ENCODE assay signal across 8 mouse cellular contexts in the genomic region with DNA sequence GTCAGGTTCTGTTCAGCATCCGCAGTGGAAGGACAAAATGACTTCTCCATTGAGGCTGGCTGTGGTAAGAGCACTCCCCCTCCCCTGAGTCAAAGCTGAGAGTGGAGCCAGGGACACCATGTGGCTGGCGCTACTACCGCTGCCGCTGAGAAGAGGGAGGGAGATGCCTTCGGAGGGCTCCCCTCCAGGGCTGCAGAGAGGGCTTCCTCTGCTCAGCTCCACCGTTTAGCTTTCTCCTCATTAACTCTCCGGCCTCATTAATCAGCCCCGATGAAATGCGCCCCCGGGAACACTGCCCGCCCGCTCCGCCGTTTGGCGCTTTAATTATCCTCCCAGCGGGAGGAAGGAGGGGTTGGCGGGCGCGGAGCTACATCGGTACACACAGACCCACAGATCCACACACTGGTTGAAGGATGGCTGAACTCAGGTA. TPM values are rescaled to one million over a fixed set of nuclear protein-coding genes. Genes with fewer than 3 reads are reported as not detected.
A peak's percentile ranks its signal among the peaks of the same experiment; 100 is the strongest.
DNase-seq lines count a peak whose midpoint lies in the region; ATAC-seq lines count a peak whose summit lies in the region.

No protein-coding gene starts in this region.

- peak overlapping the region; percentile 49; the same call in 1 of the 2 replicates for H3K9ac ChIP-seq in neural tube, embryonic 13.5 days

- peaks cover 84% of the 10 kb centered on the region for H3K27me3 ChIP-seq in neural tube, embryonic 13.5 days

- under 1% methylated on average over 17 of the region's 20 CpGs for WGBS in neural tube, embryonic 13.5 days

- H3K9me3 ChIP-seq in neural tube, embryonic 13.5 days, result no peaks in the 10 kb centered on the region

- peaks cover 96% of the 10 kb centered on the region for H3K4me1 ChIP-seq in neural tube, embryonic 13.5 days (replicated peaks)

- peak; percentile 79 for ATAC-seq in neural tube, embryonic 13.5 days (ENCODE audit: low read depth)

- peak overlapping the region; percentile 94 for H3K27ac ChIP-seq in neural tube, embryonic 13.5 days (replicated peaks)

- H3K4me3 ChIP-seq in neural tube, embryonic 13.5 days, result peak overlapping the region; percentile 22

- DNase-seq in layer of hippocampus, adult 11-12 months (ENCODE audit: low spot score), result peak; percentile 53
- no peak for DNase-seq in layer of hippocampus, adult 9-10 months (ENCODE audit: low spot score)
- peak; percentile 74 for DNase-seq in cerebellum, adult 9-10 months
- DNase-seq in forelimb bud, embryonic 11.5 days (ENCODE audit: low read depth, low spot score), result peak; percentile 49
- DNase-seq in layer of hippocampus, postnatal 36 days, result peak; percentile 62 to 74
- DNase-seq in adrenal gland, adult 8-10 months, result no peak
- DNase-seq in B cell, adult 2 months, result no peak

- H3K36me3 ChIP-seq in neural tube, embryonic 13.5 days, result no peaks in the 10 kb centered on the region

- H3K4me2 ChIP-seq in neural tube, embryonic 13.5 days, result peak overlapping the region; percentile 88

RNA-seq across cellular contexts. Expression of gene Robo3, which starts 23.4 kb away (rescaled TPM):
- 10 to 100 TPM; 13.9 to 14.3 TPM for total RNA-seq in layer of hippocampus, postnatal 36 days (2021)
- 63.2 and 65.0 TPM in 2 replicates for polyA plus RNA-seq in neural tube, embryonic 13.5 days (2015; fragmentation: Nextera tagmentation; extraction: Ambion mirVana)
- 1 to 10 TPM; 1.3 to 2.1 (median 1.7) TPM for total RNA-seq in adrenal gland, adult 8-10 months (2022)

RNA-seq across cellular contexts. Expression of gene Msantd2, which starts 32.6 kb away (rescaled TPM):
- total RNA-seq in layer of hippocampus, postnatal 36 days (2021), result 10 to 100 TPM; 21.9 to 27.5 TPM
- 33.4 and 33.7 TPM in 2 replicates for polyA plus RNA-seq in neural tube, embryonic 13.5 days (2015; fragmentation: Nextera tagmentation; extraction: Ambion mirVana)
- 10 to 100 TPM; 17.2 to 33.2 (median 22.6) TPM for total RNA-seq in adrenal gland, adult 8-10 months (2022)

RNA-seq across cellular contexts. Expression of gene Robo4, which starts 54.8 kb away (rescaled TPM):
- 1 to 10 TPM; 5.4 to 7.0 TPM for total RNA-seq in layer of hippocampus, postnatal 36 days (2021)
- polyA plus RNA-seq in neural tube, embryonic 13.5 days (2015; fragmentation: Nextera tagmentation; extraction: Ambion mirVana), result 6.2 and 7.8 TPM in 2 replicates
- total RNA-seq in adrenal gland, adult 8-10 months (2022), result 10 to 100 TPM; 24.3 to 37.8 (median 29.3) TPM

Comparison
In these comparisons a context has a peak if more than half of its experiments do, and no peak if none do; other contexts are left out.
1. DNase-seq: peak in layer of hippocampus, adult 11-12 months (single experiment), cerebellum, adult 9-10 months (single experiment), forelimb bud, embryonic 11.5 days (single experiment) and layer of hippocampus, postnatal 36 days (2 of 2); none in layer of hippocampus, adult 9-10 months (single experiment), adrenal gland, adult 8-10 months (single experiment) and B cell, adult 2 months (0 of 2).
2. RNA of gene Robo3, which starts 23.4 kb away (total RNA-seq): 13.9 to 14.3 TPM in layer of hippocampus, postnatal 36 days; 1.3 to 2.1 TPM in adrenal gland, adult 8-10 months; every median in the first group is over 4 times any median in the second.